Mouse (Mus musculus) adrenal gland, adult 18-20 months (tissue): ENCODE results near the gene Gm14597. TPM values are rescaled to one million over a fixed set of nuclear protein-coding genes. Genes with fewer than 3 reads are reported as not detected.
A peak's percentile ranks its signal among the peaks of the same experiment; 100 is the strongest.
"Not testable (repeated sequence)": the region's sequence is repeated elsewhere in the genome, so short reads cannot be mapped to it uniquely, and the experiment has no call there.

Experiments used
- DNase-seq, 2 experiments: peaks; one replicate each; pipeline ENCODE4 v3.0.0; 2021 to 2022; ENCODE audit warnings: low spot score in 2 of 2
- long read RNA-seq, 2 experiments: library from polyadenylated mRNA; stranded (forward); transcript quantifications; one replicate each; pipeline ENCODE4 v2.0.0; 2021
- total RNA-seq, 2 experiments: library from RNA; stranded (reverse); gene quantifications; 1 replicate in 1 of 2; 2 replicates in 1 of 2; pipeline ENCODE4 v1.2.3; 2021

Gene Gm14597
- total RNA-seq = under 1 TPM in 1 of 2 experiments, not detected in 1; 0.60 TPM
- long read RNA-seq, experiment 1 = 0 reads
- long read RNA-seq, experiment 2 = 0 reads

GRCm38 (mm10) chrX:53608879-53609278 is at the start of gene Gm14597:
Gene Gm14597 (minus strand): TSS chrX:53608979.
- not testable (repeated sequence) for DNase-seq

GRCm38 (mm10) chrX:53652917-53653316 is 44.1 kb upstream of the Gm14597 start:
- not testable (repeated sequence) for DNase-seq

- no peak for DNase-seq
These were observed 37.1 kb upstream of the Gm14597 start for GRCm38 (mm10) chrX:53645885-53646284.

- peak; percentile 72 to 74 for DNase-seq
These were observed 34.5 kb upstream of the Gm14597 start, which contains the start of gene Rtl8a for GRCm38 (mm10) chrX:53642980-53643961. Gene Rtl8a (minus strand): TSS chrX:53643682.

- DNase-seq = not testable (repeated sequence)
These were observed 33.8 kb upstream of the Gm14597 start for GRCm38 (mm10) chrX:53642604-53642979.

- DNase-seq = not testable (repeated sequence)
These were observed 29.3 kb upstream of the Gm14597 start for GRCm38 (mm10) chrX:53638107-53638506.

GRCm38 (mm10) chrX:53611395-53611794 is 2.6 kb upstream of the Gm14597 start:
- not testable (repeated sequence) for DNase-seq

- peak; percentile 43 to 72 for DNase-seq
These were observed 1.8 kb upstream of the Gm14597 start for GRCm38 (mm10) chrX:53610571-53610970.

- peak in 1 of 2 experiments; percentile 10 for DNase-seq
These were observed 511 bp downstream of the Gm14597 start for GRCm38 (mm10) chrX:53608122-53608813.

GRCm38 (mm10) chrX:53607242-53608121 is 1.3 kb downstream of the Gm14597 start, which contains the start of gene Rtl8c:
Gene Rtl8c (plus strand): TSS chrX:53608032.
- peak; percentile 48 to 54 for DNase-seq

- not testable (repeated sequence) for DNase-seq
These were observed 2.6 kb downstream of the Gm14597 start for GRCm38 (mm10) chrX:53606176-53606575.

GRCm38 (mm10) chrX:53599993-53600392 is 8.8 kb downstream of the Gm14597 start:
- peak; percentile 57 to 63 for DNase-seq

- not testable (repeated sequence) for DNase-seq
These were observed 25.4 kb downstream of the Gm14597 start for GRCm38 (mm10) chrX:53583404-53583803.

- not testable (repeated sequence) for DNase-seq
These were observed 27.4 kb downstream of the Gm14597 start for GRCm38 (mm10) chrX:53581407-53581806.

- no peak for DNase-seq
These were observed 29.5 kb downstream of the Gm14597 start for GRCm38 (mm10) chrX:53579311-53579710.

Other genes starting within 250 kb of the Gm14597 start
- gene Mospd1, start 238.5 kb downstream of the Gm14597 start, total RNA-seq = 10 to 100 TPM; 20.2 to 21.6 TPM
- not detected for gene Etd, start 174.1 kb downstream of the Gm14597 start, total RNA-seq
- gene Rtl8c, start 947 bp downstream of the Gm14597 start, total RNA-seq = 100 to 1,000 TPM; 138 to 158 TPM
- gene Rtl8a, start 34.7 kb upstream of the Gm14597 start, total RNA-seq = 100 to 1,000 TPM; 144 to 182 TPM
- gene Rtl8b, start 61.4 kb upstream of the Gm14597 start, total RNA-seq = 100 to 1,000 TPM in 1 of 2 experiments, 10 to 100 TPM in 1; 83.5 to 102 TPM
- under 1 TPM in 1 of 2 experiments, not detected in 1; 0.56 TPM for gene 4930502E18Rik, start 115.8 kb upstream of the Gm14597 start, total RNA-seq
- gene 1700013H16Rik, start 148.9 kb upstream of the Gm14597 start, total RNA-seq = not detected
- gene Zfp36l3, start 167.4 kb upstream of the Gm14597 start, total RNA-seq = not detected
- gene Xlr, start 188.7 kb upstream of the Gm14597 start, total RNA-seq = 1 to 10 TPM in 1 of 2 experiments, under 1 TPM in 1; 0.83 to 1.3 TPM